Mouse (Mus musculus): ENCODE measurements around the gene Rgl2. TPM values are rescaled to one million over a fixed set of nuclear protein-coding genes. Genes with fewer than 3 reads are reported as not detected.
"Not testable (repeated sequence)": the region's sequence is repeated elsewhere in the genome, so short reads cannot be mapped to it uniquely, and the experiment has no call there.

Rgl2 gene
- polyA plus RNA-seq, 1 experiment from 2014 or later, result 22.2 TPM

GRCm38 (mm10) chr17:33891357-33891756, 38.0 kb upstream of the Rgl2 start:
- ATAC-seq (replicated peaks; ENCODE audit: low FRiP score, low read depth), result no peak
- Histone ChIP-seq H3K27ac (no peak overlapping the region), H3K27me3 (ENCODE audit: insufficient read depth, low read length) (no peaks in the 10 kb centered on the region), H3K4me3 (replicated peaks; ENCODE audit: low read depth, low read length) (no peak overlapping the region), H3K4me2 (ENCODE audit: low read length) (no peak overlapping the region), H3K4me1 (replicated peaks; ENCODE audit: insufficient read depth, low read length) (no peaks in the 10 kb centered on the region), H3K9ac (ENCODE audit: low read depth, low read length) (no peak overlapping the region), H3K36me3 (ENCODE audit: insufficient read depth, low read length) (no peaks in the 10 kb centered on the region), H3K9me3 (replicated peaks; ENCODE audit: low read length) (no peaks in the 10 kb centered on the region)
- no peak for TF ChIP-seq CTCF (IDR thresholded peaks at IDR 0.05; ENCODE audit: low read depth)
- no peak for DNase-seq (ENCODE audit: low spot score)
- 70% methylated on average over 2 of the region's 2 CpGs for WGBS

DNA sequence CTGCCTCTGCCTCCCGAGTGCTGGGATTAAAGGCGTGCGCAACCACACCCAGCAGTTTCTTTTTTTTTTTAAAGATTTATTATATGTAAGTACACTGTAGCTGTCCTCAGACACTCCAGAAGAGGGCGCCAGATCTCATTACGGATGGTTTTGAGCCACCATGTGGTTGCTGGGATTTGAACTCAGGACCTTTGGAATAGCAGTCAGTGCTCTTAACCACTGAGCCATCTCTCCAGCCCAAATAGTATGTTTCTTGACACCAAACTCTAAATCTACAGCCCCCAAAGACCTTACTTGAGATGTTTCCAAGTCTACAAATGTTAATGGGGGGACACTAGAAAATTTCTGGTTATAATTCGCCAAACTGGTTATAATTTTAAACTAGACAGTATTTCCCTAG, 37.5 kb upstream of the Rgl2 start:
- WGBS, result 70% methylated on average over 6 of the region's 6 CpGs

GRCm38 (mm10) chr17:33892429-33892828, 36.9 kb upstream of the Rgl2 start:
- H3K4me3 ChIP-seq (replicated peaks; ENCODE audit: low read depth, low read length), result no peak overlapping the region
- H3K9ac ChIP-seq (ENCODE audit: low read depth, low read length), result no peak overlapping the region
- H3K36me3 ChIP-seq (ENCODE audit: insufficient read depth, low read length), result no peaks in the 10 kb centered on the region
- no peaks in the 10 kb centered on the region for H3K4me1 ChIP-seq (replicated peaks; ENCODE audit: insufficient read depth, low read length)
- H3K4me2 ChIP-seq (ENCODE audit: low read length), result no peak overlapping the region
- DNase-seq (ENCODE audit: low spot score) (no peak), ATAC-seq (replicated peaks; ENCODE audit: low FRiP score, low read depth) (no peak)
- H3K27me3 ChIP-seq (ENCODE audit: insufficient read depth, low read length), result no peaks in the 10 kb centered on the region
- H3K27ac ChIP-seq, result no peak overlapping the region
- no peaks in the 10 kb centered on the region for H3K9me3 ChIP-seq (replicated peaks; ENCODE audit: low read length)
- TF ChIP-seq CTCF (IDR thresholded peaks at IDR 0.05; ENCODE audit: low read depth), result no peak
- 25% methylated on average over 7 of the region's 7 CpGs for WGBS

More for the DNA sequence above, 37.5 kb upstream of the Rgl2 start:
- H3K4me2 ChIP-seq (ENCODE audit: low read length); H3K27me3 ChIP-seq (ENCODE audit: insufficient read depth, low read length); H3K4me3 ChIP-seq (replicated peaks; ENCODE audit: low read depth, low read length); H3K9me3 ChIP-seq (replicated peaks; ENCODE audit: low read length); H3K27ac ChIP-seq; H3K9ac ChIP-seq (ENCODE audit: low read depth, low read length); H3K4me1 ChIP-seq (replicated peaks; ENCODE audit: insufficient read depth, low read length); ATAC-seq (replicated peaks; ENCODE audit: low FRiP score, low read depth); H3K36me3 ChIP-seq (ENCODE audit: insufficient read depth, low read length); DNase-seq (ENCODE audit: low spot score): not testable (repeated sequence)
- peak; percentile 37; the same call in 1 of the 2 replicates for TF ChIP-seq CTCF (IDR thresholded peaks at IDR 0.05; ENCODE audit: low read depth)

DNA sequence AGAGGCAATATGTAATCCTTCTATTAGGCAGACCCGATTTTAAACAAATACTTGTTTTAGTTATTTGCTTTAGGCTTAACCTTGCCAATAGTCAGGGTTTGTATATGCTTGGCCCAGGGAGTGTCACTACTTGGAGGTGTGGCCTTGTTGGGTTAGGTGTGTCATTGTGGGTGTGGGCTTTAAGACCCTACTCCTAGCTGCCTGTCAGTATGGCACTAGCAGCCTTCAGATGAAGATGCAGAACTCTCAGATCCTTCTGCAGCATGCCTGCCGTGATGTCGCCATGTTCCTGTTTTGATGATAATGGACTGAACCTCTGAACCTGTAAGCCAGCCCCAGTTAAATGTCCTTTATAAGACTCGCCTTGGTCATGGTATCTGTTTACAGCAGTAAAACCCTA, 36.3 kb upstream of the Rgl2 start:
- not testable (repeated sequence) for H3K9me3 ChIP-seq (replicated peaks; ENCODE audit: low read length); H3K36me3 ChIP-seq (ENCODE audit: insufficient read depth, low read length); ATAC-seq (replicated peaks; ENCODE audit: low FRiP score, low read depth); H3K4me3 ChIP-seq (replicated peaks; ENCODE audit: low read depth, low read length); H3K9ac ChIP-seq (ENCODE audit: low read depth, low read length); DNase-seq (ENCODE audit: low spot score); H3K27ac ChIP-seq; H3K27me3 ChIP-seq (ENCODE audit: insufficient read depth, low read length); H3K4me2 ChIP-seq (ENCODE audit: low read length); H3K4me1 ChIP-seq (replicated peaks; ENCODE audit: insufficient read depth, low read length)
- 69% methylated on average over 4 of the region's 4 CpGs for whole genome bisulfite sequencing

DNA sequence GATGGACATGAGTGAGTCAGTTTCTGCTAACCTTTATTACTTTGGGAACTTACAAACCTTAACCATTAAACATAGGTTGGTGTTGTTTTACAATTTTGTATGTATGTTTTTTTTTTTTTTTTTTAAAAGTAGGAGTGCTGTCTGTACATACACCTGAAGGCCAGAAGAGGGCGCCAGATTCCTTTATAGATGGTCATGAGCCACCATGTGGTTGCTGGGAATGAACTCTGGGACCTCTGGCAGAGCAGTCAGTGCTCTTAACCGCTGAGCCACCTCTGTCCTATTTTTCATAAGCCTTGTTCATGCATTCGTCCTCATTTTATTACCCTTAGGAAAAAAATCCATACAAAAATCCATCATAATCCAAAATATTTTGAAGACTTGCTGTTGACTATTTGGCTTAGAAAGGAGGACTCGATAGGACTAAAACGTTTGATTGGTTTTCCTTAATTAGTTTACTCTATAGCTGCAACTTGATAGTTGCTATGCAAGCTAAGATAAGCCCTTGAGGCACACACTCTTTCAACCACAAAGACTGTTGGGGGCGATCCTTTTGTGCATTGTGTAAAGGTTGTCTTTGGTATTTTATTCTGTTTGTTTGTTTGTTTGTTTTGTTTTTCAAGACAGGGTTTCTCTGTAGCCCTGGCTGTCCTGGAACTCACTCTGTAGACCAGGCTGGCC, 32.1 kb upstream of the Rgl2 start:
- Histone ChIP-seq H3K4me2 (ENCODE audit: low read length) (no peak overlapping the region), H3K9me3 (replicated peaks; ENCODE audit: low read length) (no peaks in the 10 kb centered on the region), H3K4me1 (replicated peaks; ENCODE audit: insufficient read depth, low read length) (no peaks in the 10 kb centered on the region), H3K27ac (no peak overlapping the region), H3K27me3 (ENCODE audit: insufficient read depth, low read length) (no peaks in the 10 kb centered on the region), H3K4me3 (replicated peaks; ENCODE audit: low read depth, low read length) (no peak overlapping the region), H3K9ac (ENCODE audit: low read depth, low read length) (no peak overlapping the region), H3K36me3 (ENCODE audit: insufficient read depth, low read length) (no peaks in the 10 kb centered on the region)
- TF ChIP-seq CTCF (IDR thresholded peaks at IDR 0.05; ENCODE audit: low read depth), result peak; percentile 89
- DNase-seq (ENCODE audit: low spot score) (peak; percentile 85), ATAC-seq (replicated peaks; ENCODE audit: low FRiP score, low read depth) (no peak; the same call in 1 of the 2 replicates)
- WGBS, result 46% methylated on average over 6 of the region's 6 CpGs

DNA sequence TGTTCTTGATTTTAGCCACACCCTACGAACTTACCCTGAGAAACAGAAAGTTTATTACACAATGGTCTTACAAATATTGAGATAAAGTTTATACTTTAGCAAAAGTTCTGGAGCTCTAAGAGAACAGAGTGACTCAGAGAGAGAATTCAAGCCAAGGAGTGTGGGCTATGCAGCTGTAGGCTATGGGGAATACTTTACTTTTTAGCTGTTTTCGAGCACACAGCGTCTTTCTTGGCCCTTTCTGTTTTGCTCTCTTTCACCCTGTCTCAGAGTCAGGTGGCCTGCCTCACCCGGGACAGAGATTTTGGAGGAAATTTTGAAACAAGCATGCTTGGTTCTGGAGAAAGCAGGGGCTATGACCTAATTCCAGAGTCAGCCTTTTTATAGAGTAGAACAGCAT, 31.1 kb upstream of the Rgl2 start:
- 87% methylated on average over 4 of the region's 4 CpGs for WGBS
- H3K4me2 ChIP-seq (ENCODE audit: low read length), result not testable (repeated sequence)

DNA sequence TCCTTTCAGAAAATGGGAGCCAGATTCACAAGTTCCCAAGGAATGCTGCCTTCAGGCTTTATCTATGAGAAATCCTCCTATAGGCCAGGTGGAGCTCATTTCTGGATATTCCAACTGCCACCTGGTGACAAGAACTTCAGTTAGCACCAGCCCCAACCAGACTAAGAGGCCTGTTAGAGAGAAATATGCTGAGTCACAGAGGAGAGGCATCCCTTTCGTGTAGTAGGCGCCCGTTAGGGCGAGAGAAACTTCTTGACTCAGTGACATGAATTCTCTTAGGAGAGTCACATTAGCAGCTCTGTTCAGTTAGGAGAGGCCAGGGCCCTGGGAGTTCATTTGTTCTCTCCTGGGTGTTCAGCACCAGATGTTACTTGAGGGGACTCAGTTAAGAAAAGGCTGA, 29.7 kb upstream of the Rgl2 start:
- ATAC-seq (replicated peaks; ENCODE audit: low FRiP score, low read depth) (no peak), DNase-seq (ENCODE audit: low spot score) (no peak)
- H3K4me2 ChIP-seq (ENCODE audit: low read length), result no peak overlapping the region
- no peaks in the 10 kb centered on the region for H3K4me1 ChIP-seq (replicated peaks; ENCODE audit: insufficient read depth, low read length)
- no peak overlapping the region for H3K9ac ChIP-seq (ENCODE audit: low read depth, low read length)
- TF ChIP-seq CTCF (IDR thresholded peaks at IDR 0.05; ENCODE audit: low read depth), result no peak
- H3K36me3 ChIP-seq (ENCODE audit: insufficient read depth, low read length), result no peaks in the 10 kb centered on the region
- no peak overlapping the region for H3K4me3 ChIP-seq (replicated peaks; ENCODE audit: low read depth, low read length)
- H3K27me3 ChIP-seq (ENCODE audit: insufficient read depth, low read length), result no peaks in the 10 kb centered on the region
- H3K27ac ChIP-seq, result no peak overlapping the region
- WGBS, result 79% methylated on average over 4 of the region's 4 CpGs
- H3K9me3 ChIP-seq (replicated peaks; ENCODE audit: low read length), result no peaks in the 10 kb centered on the region

More for the DNA sequence above, 31.1 kb upstream of the Rgl2 start:
- not testable (repeated sequence) for DNase-seq (ENCODE audit: low spot score); H3K9ac ChIP-seq (ENCODE audit: low read depth, low read length); H3K36me3 ChIP-seq (ENCODE audit: insufficient read depth, low read length); H3K4me3 ChIP-seq (replicated peaks; ENCODE audit: low read depth, low read length); H3K4me1 ChIP-seq (replicated peaks; ENCODE audit: insufficient read depth, low read length); ATAC-seq (replicated peaks; ENCODE audit: low FRiP score, low read depth); H3K9me3 ChIP-seq (replicated peaks; ENCODE audit: low read length); H3K27me3 ChIP-seq (ENCODE audit: insufficient read depth, low read length); H3K27ac ChIP-seq

Measured in kidney, postnatal 0 days (tissue).